Mouse (Mus musculus) thymus, adult 2 months (tissue): ENCODE measurements at regions not wholly inside any gene's neighbourhood (a gene's known extent, or its start where the extent isn't known, plus 50 kb on each side); places are given as distances from the start of the nearest gene placed in this dataset.
A peak's percentile ranks its signal among the peaks of the same experiment; 100 is the strongest.
"Not testable (repeated sequence)": the region's sequence is repeated elsewhere in the genome, so short reads cannot be mapped to it uniquely, and the experiment has no call there.

Experiments
- DNase-seq: peaks from one replicate; pipeline ENCODE4 v3.0.0; 2021
- H3K27ac ChIP-seq: fragments of 200-500 bp; 2 replicates; pipeline ENCODE4 v1.5.1; 2012; ENCODE audit warnings: low read length, control low read depth; ENCODE audit not compliant: control insufficient read depth, insufficient read depth
- H3K27me3 ChIP-seq: fragments of 200-500 bp; 2 replicates; pipeline ENCODE4 v1.6.1; 2012; ENCODE audit warnings: mild to moderate bottlenecking, low read length, moderate library complexity, mixed read lengths; ENCODE audit not compliant: control insufficient read depth, insufficient read depth
- H3K36me3 ChIP-seq: fragments of 200-500 bp; 2 replicates; pipeline ENCODE4 v1.6.1; 2012; ENCODE audit warnings: mild to moderate bottlenecking, low read length, moderate library complexity; ENCODE audit not compliant: control insufficient read depth, insufficient read depth
- H3K4me1 ChIP-seq: fragments of 200-500 bp; replicated peaks from 2 replicates; pipeline ENCODE4 v1.6.1; 2012; ENCODE audit warnings: low read length; ENCODE audit not compliant: control insufficient read depth, insufficient read depth
- H3K4me3 ChIP-seq: fragments of 200-500 bp; 2 replicates; pipeline ENCODE4 v1.5.1; 2012; ENCODE audit warnings: mild to moderate bottlenecking, low read length, control low read depth, moderate library complexity; ENCODE audit not compliant: control insufficient read depth, insufficient read depth
- CTCF ChIP-seq: fragments of 200-500 bp; IDR thresholded peaks from 2 replicates; pipeline ENCODE4 v1.5.1; 2012; ENCODE audit warnings: mild to moderate bottlenecking, control low read depth, low read length, moderate library complexity, borderline replicate concordance; ENCODE audit not compliant: control insufficient read depth, poor library complexity, insufficient read depth; ENCODE audit errors: extremely low read depth
- POLR2A ChIP-seq: fragments of 200-500 bp; IDR thresholded peaks from 2 replicates; pipeline ENCODE4 v1.6.1; 2012; ENCODE audit warnings: mild to moderate bottlenecking, low read length, control low read depth, moderate library complexity; ENCODE audit not compliant: control insufficient read depth, poor library complexity, insufficient read depth; ENCODE audit errors: extremely low read depth
- WGBS: fragments of 180-500 bp; shearing (Covaris S2); methylation state at CpG from one replicate; pipeline ENCODE4 v1.1.7; 2018; 5-methylcytosine and 5-hydroxymethylcytosine counted together

DNA sequence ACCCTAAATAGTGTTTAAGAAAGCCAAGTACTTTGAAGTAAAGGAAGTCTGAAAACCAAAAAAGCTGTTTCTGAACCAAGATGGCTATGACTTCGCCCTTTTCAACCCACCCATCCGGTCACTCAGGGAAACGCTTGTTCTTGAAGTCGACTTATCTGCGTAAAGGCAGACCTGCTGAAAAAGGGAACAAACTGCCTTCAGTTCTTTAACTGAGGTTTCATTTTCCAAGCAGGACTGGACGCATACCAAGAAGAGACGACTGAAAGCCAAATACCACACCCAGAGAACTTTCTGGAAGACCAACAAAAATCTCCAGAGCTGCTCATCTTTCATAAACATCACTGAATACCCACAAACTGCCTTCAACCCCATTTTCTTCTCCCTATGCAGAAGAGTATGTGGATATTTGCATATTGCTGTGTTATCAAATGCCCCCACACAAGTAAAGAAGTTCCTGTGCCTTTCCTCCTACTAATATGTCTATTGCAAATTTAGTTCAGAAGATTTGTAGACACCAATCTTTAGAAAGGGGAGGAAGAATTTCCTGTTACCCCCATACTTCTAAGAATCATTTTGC lies 103.5 kb upstream of the Fam3c start:
- Histone ChIP-seq H3K4me1 (peaks cover 4% of the 10 kb centered on the region), H3K36me3 (no peaks in the 10 kb centered on the region), H3K27ac (no peak overlapping the region), H3K4me3 (no peak overlapping the region), H3K27me3 (no peaks in the 10 kb centered on the region)
- 6% methylated on average over 7 of the region's 7 CpGs for WGBS
- TF ChIP-seq CTCF, result no peak
- no peak for TF ChIP-seq POLR2A
- no peak for DNase-seq

DNA sequence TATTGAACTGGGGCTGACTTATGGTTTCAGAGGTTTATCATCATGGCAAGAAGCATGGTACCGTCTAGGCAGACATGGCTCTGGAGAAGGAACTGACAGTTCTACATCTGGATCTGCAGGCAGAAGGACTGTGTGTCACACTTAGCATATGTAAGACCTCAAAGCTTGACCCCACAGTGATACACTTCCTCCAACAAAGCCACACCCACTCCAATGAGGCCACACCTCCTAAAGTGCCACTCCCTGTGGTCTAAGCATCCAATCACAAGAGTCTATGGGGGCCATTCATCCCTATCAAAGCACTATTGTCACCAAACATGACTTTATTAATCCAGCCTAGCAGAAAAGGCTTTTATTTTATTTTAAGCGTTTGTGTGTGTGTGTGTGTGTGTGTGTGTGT lies 96.2 kb upstream of the Fam3c start:
- no peak for TF ChIP-seq POLR2A
- TF ChIP-seq CTCF, result no peak

DNA sequence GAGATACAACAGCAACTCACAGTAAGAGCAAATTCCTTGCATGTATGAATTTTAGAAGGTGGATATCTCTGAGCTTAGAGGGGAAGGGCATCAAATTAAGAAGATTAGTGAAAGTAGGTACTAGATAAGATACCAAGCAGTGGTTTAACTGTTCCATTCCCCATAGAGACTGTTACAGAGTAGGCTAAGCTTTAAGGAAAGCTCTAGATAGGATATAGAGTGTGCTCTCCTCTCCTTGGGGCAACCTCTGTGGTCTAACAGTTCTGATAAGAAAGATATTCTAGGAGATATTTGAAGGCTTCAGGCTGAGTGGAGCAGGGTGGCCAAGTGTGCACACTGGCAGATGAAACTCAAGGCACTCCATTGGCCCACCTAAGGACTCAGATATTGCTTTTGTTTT lies 94.5 kb upstream of the Fam3c start:
- no peak overlapping the region for H3K27ac ChIP-seq
- DNase-seq, result no peak
- TF ChIP-seq POLR2A (no peak), CTCF (no peak)
- no peak overlapping the region for H3K4me3 ChIP-seq
- H3K4me1 ChIP-seq, result no peaks in the 10 kb centered on the region; the same call in 1 of the 2 replicates
- no peaks in the 10 kb centered on the region for H3K27me3 ChIP-seq
- H3K36me3 ChIP-seq, result no peaks in the 10 kb centered on the region

More for the DNA sequence above, 96.2 kb upstream of the Fam3c start:
- Histone ChIP-seq H3K4me1 (no peaks in the 10 kb centered on the region; the same call in 1 of the 2 replicates), H3K36me3 (no peaks in the 10 kb centered on the region), H3K27ac (no peak overlapping the region), H3K27me3 (no peaks in the 10 kb centered on the region), H3K4me3 (no peak overlapping the region)
- no peak for DNase-seq
- 97% methylated on average over 2 of the region's 2 CpGs for WGBS

DNA sequence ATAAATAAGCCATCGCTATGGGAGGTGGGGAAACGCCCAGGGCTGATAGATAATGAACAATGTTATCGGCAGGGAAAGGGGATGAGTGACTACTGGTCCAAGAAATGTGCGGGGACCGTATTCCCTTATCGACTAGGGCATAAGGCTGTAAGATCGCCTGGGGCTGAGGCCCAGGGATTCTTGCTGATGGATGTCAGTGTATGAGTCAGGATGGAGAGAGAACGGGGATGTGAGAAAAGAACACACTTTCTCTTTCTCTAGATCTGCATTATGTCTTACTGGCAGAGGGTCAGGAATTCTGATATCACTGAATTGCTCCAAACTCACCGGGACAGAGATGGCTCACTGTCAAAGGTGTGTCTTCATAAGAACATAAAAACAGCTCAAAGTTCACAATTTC lies 92.9 kb upstream of the Fam3c start:
- TF ChIP-seq POLR2A, result no peak
- no peak for TF ChIP-seq CTCF
- H3K4me3 ChIP-seq, result no peak overlapping the region
- no peak overlapping the region for H3K27ac ChIP-seq
- no peaks in the 10 kb centered on the region for H3K36me3 ChIP-seq
- no peak for DNase-seq
- WGBS, result 94% methylated on average over 9 of the region's 9 CpGs
- H3K27me3 ChIP-seq, result no peaks in the 10 kb centered on the region
- peaks cover 2% of the 10 kb centered on the region for H3K4me1 ChIP-seq

DNA sequence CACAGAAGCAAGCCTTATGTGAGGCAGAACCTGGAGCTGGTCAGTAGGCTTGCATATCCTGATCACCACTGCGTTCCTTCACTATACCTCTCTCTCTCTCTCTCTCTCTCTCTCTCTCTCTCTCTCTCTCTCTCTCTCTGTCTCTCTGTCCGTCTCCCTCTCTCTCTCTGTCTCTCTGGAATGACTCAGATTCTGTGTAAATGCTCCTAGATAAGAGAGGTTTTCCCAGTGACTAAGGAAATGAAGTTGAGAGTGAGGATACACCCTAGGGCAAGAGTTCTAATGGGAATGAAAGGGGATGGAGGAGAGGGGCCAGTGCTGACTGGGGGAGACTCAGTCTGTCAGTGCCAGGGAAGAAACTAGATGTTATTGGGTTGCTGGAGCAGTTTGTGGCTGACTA lies 91.6 kb upstream of the Fam3c start:
- Histone ChIP-seq H3K4me1 (peaks cover 2% of the 10 kb centered on the region), H3K36me3 (no peaks in the 10 kb centered on the region), H3K27me3 (no peaks in the 10 kb centered on the region), H3K27ac (no peak overlapping the region), H3K4me3 (no peak overlapping the region)
- WGBS, result 100% methylated on average over 2 of the region's 2 CpGs
- no peak for DNase-seq
- TF ChIP-seq CTCF (no peak), POLR2A (no peak)

DNA sequence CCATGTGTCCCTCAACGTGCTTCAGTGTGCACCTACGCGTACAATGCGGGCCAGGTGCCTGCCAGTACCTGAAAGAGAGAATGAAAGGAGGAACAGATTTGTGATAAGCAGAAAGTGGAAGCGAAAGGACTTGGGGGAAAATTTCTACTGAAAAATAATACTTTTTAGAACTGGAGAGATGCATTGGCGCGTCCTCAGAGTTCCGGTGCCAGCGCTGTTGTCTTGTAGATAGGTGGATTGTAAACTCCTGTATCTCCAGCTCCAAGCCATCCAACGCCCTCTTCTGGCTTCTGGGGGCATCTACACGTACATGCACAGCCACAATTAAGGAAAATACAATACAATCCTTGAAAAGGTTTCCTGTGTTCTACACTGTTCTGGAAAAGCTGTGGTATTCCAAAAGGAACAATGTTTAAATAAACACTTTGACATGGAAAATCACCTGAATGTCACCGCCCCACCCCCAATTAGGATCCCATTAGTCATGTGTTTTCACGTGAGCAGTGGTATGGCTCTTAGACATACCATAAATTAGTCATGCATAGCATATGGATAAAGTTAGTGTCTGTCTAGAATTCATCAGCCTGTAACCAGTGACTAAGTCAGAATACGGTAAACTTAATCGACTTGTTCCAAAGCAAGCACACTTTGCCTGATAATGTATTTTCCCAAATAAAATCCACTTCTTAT lies 90.7 kb upstream of the Fam3c start:
- Histone ChIP-seq H3K4me1 (peaks cover 2% of the 10 kb centered on the region), H3K27ac (no peak overlapping the region), H3K4me3 (no peak overlapping the region), H3K36me3 (no peaks in the 10 kb centered on the region), H3K27me3 (no peaks in the 10 kb centered on the region)
- DNase-seq, result peak; percentile 24
- 92% methylated on average over 15 of the region's 15 CpGs for WGBS
- TF ChIP-seq CTCF (no peak), POLR2A (no peak)

DNA sequence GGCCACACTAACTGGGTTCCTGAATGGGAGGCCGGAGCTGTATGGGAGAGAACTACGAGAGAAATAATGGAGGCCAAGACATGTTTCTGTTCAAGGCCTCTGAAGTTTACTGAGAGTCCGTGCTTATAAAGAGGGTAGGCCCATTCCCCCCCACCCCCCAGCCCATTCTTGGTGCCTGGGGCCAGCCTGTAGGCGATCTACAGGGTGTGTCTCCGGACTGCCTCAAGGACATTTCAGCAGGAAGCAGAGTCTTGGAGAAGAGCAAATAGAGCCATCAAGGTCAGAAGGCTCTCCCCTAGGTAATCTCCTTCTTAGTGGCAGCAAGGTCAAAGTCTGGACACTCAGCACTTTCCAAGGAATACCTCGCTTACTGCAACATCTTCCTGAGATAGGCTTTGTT lies 88.8 kb upstream of the Fam3c start:
- H3K27ac ChIP-seq, DNase-seq, H3K27me3 ChIP-seq, H3K36me3 ChIP-seq, H3K4me3 ChIP-seq, H3K4me1 ChIP-seq: not testable (repeated sequence)
- 98% methylated on average over 6 of the region's 6 CpGs for WGBS
